Mouse (Mus musculus): Measurements from ENCODE around the gene Magi2. TPM values are rescaled to one million over a fixed set of nuclear protein-coding genes. Genes with fewer than 3 reads are reported as not detected.
"Not testable (repeated sequence)": the region's sequence is repeated elsewhere in the genome, so short reads cannot be mapped to it uniquely, and the experiment has no call there.

The Magi2 gene
- total RNA-seq, 2 experiments from 2014 or later: 139 to 145 TPM

DNA sequence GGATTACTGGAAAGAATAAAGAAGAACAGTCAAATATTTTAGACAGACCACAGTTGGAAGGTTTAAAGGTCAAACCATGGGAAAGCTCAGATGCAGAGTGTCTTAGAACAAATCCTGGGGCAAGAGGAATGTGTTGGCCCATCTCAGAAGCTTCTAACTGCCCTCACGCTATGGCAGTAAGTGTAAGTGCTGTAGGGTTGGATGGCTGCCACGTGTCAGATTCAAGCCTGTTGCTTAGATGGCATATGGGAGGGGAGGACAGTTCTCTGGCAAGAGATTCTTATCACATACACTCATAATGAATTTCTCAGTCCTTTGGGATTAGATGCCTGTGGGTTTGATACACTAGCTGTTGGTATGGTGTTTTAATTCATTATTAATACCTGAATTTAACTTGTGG is 238.5 kb downstream of the Magi2 start:
- Histone ChIP-seq H3K27ac (no peak overlapping the region), H3K4me3 (no peak overlapping the region)
- TF ChIP-seq CTCF (IDR thresholded peaks at IDR 0.05): no peak
- DNase-seq (ENCODE audit: extremely low spot score in 1 of 2, low spot score in 2 of 2): no peak
- intact Hi-C loops (cut with DNase I): no loop called here

DNA sequence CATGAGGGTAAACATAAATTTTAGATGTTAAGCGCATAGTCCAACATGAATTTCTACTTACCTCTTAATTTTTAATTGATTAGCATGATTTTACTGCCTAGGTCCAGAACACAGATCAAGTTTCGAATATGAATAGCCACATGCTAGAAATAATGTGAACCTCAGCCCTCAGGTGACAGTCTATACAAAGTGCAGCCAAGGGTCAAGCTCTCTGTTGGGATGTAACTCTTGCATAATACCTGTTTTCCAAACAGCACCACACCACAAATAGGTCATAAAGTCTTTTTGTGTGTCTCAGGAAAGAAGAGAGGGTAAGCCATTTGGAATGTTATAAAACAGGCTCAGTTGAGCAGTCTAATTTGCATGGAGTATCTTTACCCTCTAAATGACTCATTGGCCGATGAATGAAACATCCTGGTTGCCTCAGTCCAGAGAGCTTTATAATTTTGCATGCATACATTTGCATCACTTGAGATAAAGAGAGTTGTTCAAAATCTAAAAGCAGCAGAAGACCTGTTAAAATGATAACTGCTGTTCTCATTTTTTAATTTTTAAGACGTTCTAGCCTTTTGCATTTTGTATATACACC is 246.1 kb downstream of the Magi2 start:
- no peak for TF ChIP-seq CTCF (IDR thresholded peaks at IDR 0.05)
- Histone ChIP-seq H3K4me3 (no peak overlapping the region), H3K27ac (0 out of 2 replicates have a peak overlapping the region, but pooled peaks have one; percentile 1)
- DNase-seq (ENCODE audit: extremely low spot score in 1 of 2, low spot score in 2 of 2): no peak
- intact Hi-C loops (cut with DNase I): no loop called here

DNA sequence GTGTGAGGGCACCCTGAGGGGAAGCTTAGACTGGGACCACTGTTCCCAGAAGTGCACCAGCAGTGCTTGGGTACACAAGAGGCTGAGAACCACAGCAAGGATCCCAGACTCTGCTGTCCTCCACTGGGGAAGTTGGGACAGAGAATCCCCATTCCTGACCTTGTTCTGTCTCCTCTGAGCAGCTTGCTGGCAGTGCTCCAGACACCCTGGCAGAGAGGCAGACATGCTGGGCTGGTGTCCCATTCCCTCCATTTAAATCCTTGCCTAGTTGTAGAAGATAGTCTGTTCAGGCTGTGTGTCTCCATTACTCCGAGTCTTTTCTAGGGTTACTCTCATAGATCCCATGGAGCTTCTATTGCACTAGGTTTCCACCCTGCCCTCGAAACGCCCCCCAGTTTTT is 256.1 kb downstream of the Magi2 start:
- H3K4me3 ChIP-seq: no peak overlapping the region
- no peak for DNase-seq (ENCODE audit: extremely low spot score in 1 of 2, low spot score in 2 of 2)
- intact Hi-C loops (cut with DNase I): no loop called here
- TF ChIP-seq CTCF (IDR thresholded peaks at IDR 0.05): no peak
- no peak overlapping the region for H3K27ac ChIP-seq

DNA sequence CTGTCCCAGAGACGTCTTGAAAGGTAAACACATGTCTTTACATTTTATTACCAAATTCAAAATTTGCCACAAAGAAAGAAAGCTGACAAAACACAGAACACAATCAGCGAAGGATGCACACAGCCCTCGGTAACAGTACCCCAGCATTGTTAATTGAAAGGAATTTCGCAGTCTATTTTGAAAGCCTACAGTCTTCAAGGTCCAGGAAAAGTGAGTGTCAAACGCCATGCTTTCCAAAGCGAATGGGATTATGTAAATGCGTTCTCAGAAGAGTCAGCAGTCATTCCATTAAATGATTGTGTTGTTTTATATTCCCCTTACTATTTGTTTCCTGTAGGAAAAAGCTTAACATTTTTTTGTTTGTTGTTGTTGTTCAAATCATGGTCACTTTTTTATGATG is 261.1 kb downstream of the Magi2 start:
- intact Hi-C loops (cut with DNase I): no loop called here
- no peak overlapping the region for H3K27ac ChIP-seq
- no peak for DNase-seq (ENCODE audit: extremely low spot score in 1 of 2, low spot score in 2 of 2)
- H3K4me3 ChIP-seq: no peak overlapping the region
- no peak for TF ChIP-seq CTCF (IDR thresholded peaks at IDR 0.05)

DNA sequence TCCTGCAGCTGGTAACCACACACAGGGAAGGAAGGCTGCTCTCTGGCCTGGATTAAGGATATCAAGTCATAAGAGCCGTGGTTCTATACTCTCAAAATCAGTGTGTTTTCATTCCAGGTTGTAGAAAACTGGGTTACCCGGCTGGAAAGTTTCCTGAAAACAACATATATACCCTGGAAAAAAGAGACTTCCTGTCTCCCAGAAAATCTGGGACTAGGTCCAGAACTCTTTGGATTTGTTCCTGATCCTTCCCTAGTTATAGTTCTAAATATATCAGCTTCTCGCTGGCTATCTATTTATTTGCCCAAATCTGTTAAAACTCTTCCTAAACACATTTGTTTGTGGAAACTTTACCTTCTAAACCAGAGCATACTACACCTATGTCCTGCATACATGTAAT is 274.2 kb downstream of the Magi2 start:
- no peak overlapping the region for H3K4me3 ChIP-seq
- TF ChIP-seq CTCF (IDR thresholded peaks at IDR 0.05): no peak
- intact Hi-C loops (cut with DNase I): no loop called here
- no peak for DNase-seq (ENCODE audit: extremely low spot score in 1 of 2, low spot score in 2 of 2)
- H3K27ac ChIP-seq: no peak overlapping the region

DNA sequence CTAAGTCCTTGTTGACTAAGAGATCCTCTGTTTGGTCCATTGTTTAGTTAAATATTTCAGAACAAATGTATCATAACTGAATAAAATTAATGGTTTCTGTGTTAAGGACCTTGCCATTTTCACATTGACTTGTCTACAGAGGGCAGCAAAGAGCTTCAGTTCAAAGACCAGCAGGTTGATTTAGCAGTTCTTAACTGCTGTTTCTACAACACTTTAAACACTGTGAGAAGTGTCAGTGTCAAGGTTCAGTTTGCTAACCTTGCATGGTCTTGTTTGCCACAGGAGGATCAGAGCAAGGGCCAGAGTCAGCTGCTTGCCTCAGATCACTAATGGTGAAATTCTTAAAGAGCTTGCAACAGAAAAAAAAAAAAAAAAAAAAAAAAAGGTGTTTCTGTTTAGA is 295.3 kb downstream of the Magi2 start:
- no peak for DNase-seq (ENCODE audit: extremely low spot score in 1 of 2, low spot score in 2 of 2)
- Histone ChIP-seq H3K27ac (no peak overlapping the region), H3K4me3 (no peak overlapping the region)
- TF ChIP-seq CTCF (IDR thresholded peaks at IDR 0.05): peak; percentile 63
- intact Hi-C loops (cut with DNase I): loop anchor here (2.0 to 10.0 kb wide), 7 partner anchors 223 to 1250 kb away; no protein-coding TSS in a partner anchor

DNA sequence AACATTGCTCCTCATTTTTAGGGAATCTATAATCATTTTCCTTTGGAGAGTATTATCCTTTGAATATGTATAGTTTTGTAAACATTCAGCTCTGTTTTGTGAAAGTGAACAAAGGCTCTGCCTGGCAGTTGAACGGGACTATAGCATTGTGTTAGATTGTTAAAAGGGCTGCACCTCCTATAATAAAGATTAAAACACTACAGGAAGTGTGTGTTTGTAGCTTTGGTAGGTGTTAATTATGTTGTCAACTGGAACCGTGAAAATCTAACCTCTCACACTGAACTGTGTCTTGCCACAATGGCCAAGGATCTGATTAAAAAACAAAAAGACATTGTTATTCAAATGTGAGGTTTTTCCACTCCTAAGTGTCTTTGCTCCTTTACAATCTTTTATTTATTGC is 312.5 kb downstream of the Magi2 start:
- no peak for TF ChIP-seq CTCF (IDR thresholded peaks at IDR 0.05)
- Histone ChIP-seq H3K4me3 (no peak overlapping the region), H3K27ac (no peak overlapping the region)
- intact Hi-C loops (cut with DNase I): no loop called here
- DNase-seq (ENCODE audit: extremely low spot score in 1 of 2, low spot score in 2 of 2): no peak

DNA sequence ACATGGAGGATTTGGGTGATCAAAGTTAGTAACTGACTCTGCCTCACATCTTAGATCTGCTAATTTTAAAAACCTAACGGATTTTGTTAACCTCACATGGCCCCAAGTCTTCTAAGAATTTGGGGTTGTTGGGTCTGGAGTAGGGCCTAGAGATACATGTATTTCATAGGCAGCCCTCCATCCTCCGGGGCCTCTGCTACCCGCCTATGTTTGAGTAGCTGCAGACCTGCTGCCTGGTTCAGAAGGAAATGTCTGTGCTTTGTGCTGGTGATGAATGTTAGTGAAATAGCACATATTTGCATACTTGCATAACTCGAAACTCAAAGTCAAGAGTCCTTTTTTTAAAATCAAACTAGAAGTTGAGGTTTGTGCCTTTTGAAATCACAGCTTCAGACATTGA is 319.6 kb downstream of the Magi2 start:
- intact Hi-C loops (cut with DNase I): no loop called here
- TF ChIP-seq CTCF (IDR thresholded peaks at IDR 0.05): no peak
- Histone ChIP-seq H3K27ac (peak overlapping the region; percentile 85), H3K4me3 (no peak overlapping the region)
- peak in 1 of 2 experiments; percentile 21 for DNase-seq (ENCODE audit: extremely low spot score in 1 of 2, low spot score in 2 of 2)

DNA sequence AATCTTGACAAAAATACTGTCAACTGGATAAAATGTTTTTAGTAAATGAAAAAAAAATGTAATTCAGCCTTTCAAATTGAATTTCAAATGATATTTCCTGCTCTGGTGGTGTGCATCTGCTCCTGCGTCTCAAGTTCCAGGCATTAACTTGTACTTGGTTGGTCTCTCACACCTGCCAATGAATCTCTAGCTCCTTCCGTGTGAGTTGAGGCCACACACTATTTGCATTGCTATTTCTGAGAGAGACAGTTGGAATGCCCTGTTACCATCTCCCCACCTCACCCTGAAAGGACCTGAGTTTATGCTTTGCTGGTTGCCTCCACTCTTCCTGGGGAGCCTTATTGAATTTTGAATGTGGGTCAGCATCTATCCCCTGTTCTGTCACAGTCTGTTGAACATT is 320.1 kb downstream of the Magi2 start:
- no peak for DNase-seq (ENCODE audit: extremely low spot score in 1 of 2, low spot score in 2 of 2)
- intact Hi-C loops (cut with DNase I): no loop called here
- Histone ChIP-seq H3K4me3 (no peak overlapping the region), H3K27ac (peak overlapping the region; percentile 85)
- TF ChIP-seq CTCF (IDR thresholded peaks at IDR 0.05): no peak

DNA sequence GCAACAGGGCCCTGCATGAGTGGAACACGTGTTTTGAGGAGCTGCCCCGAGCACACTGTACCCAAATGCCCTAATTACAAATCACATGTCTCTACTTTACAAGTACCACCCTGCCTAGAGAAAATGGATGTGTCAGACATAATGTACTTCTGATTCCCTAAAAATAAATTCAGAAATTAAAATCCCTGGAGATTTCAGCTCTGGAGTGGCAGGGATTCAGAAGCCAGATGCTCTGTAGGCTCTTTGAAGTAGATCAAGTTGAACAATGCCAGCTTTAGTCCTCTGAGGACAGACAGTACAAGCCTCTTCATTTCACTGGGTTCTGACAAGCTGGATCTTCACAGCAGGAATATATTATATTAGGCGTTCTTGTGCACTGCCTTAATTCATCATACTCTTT is 326.7 kb downstream of the Magi2 start:
- H3K4me3 ChIP-seq: no peak overlapping the region
- no peak for TF ChIP-seq CTCF (IDR thresholded peaks at IDR 0.05)
- no peak for DNase-seq (ENCODE audit: extremely low spot score in 1 of 2, low spot score in 2 of 2)
- peak overlapping the region; percentile 51 for H3K27ac ChIP-seq
- intact Hi-C loops (cut with DNase I): loop anchor here (5.0 to 10.0 kb wide), 2 partner anchors 194 to 351 kb away; no protein-coding TSS in a partner anchor

DNA sequence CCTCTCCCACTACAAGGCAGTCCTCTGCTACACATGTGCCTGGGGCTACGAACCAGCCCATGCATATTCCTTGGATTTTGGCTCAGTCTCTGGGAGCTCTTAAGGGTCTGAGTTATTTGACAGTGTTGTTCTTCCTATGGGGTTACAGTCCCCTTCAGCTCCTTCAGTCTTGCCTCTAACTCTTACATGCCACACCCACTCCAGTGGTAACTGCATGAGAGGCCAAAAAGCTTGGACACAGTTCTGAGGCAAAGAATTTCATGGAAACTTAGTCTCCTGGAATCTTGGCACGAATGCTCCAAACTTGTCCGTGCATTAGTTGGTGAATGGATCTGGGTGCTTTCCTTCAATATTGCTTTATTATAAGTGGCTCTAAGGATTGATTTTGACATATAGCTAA is 338.8 kb downstream of the Magi2 start:
- no peak overlapping the region for H3K27ac ChIP-seq
- intact Hi-C loops (cut with DNase I): no loop called here
- TF ChIP-seq CTCF (IDR thresholded peaks at IDR 0.05): no peak
- no peak for DNase-seq (ENCODE audit: extremely low spot score in 1 of 2, low spot score in 2 of 2)
- no peak overlapping the region for H3K4me3 ChIP-seq

DNA sequence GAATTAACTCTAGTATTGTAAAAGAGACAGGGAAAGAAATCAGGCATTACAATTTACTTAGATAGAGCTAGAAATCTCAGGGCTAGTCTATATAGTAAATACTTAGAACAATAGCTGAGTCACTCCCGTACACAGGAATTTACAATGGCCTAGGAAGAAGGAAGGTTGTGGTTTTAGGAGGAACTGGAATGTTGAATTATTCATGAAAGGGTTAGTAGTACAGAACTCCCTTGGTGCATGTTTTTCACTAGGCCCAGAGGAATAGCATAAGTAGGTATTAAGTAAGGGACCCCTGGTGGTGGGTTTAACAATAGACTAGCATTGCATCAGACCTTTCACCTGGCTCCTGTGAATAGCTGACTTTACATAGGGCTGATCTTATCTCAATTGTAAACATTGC is 339.3 kb downstream of the Magi2 start:
- intact Hi-C loops (cut with DNase I); DNase-seq (ENCODE audit: extremely low spot score in 1 of 2, low spot score in 2 of 2): not testable (repeated sequence)

DNA sequence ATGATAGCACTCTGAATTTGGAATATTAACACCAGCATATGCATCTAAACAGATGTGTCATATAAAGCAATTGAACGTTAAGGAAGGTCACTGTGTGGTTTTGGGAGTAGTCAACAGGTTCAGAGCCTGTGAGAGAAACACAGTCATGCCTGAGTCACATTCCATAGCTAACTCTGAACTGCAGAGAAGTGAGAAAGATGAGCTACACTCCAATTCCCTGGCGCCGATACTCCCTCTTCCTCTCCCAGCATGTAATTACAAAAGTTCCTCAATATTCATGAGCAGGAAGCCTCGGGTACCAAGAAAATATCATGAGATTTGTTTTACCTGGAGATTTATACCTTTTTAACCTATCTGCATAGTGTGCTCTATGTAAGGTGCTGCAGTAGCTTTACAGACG is 380.9 kb downstream of the Magi2 start:
- Histone ChIP-seq H3K4me3 (no peak overlapping the region), H3K27ac (no peak overlapping the region)
- DNase-seq (ENCODE audit: extremely low spot score in 1 of 2, low spot score in 2 of 2): no peak
- TF ChIP-seq CTCF (IDR thresholded peaks at IDR 0.05): no peak
- intact Hi-C loops (cut with DNase I): no loop called here

More for the DNA sequence above, 339.3 kb downstream of the Magi2 start:
- H3K27ac ChIP-seq, H3K4me3 ChIP-seq: not testable (repeated sequence)

Data from left cerebral cortex, adult 2 months (tissue).